Mouse (Mus musculus) olfactory bulb, adult 2 months (tissue): ENCODE data around the gene Urb1.

ENCODE experiments used
- CTCF ChIP-seq: fragments of 200-500 bp; IDR thresholded peaks from 2 replicates; pipeline ENCODE4 v1.5.1; 2012; ENCODE audit warnings: low read depth, mild to moderate bottlenecking, low read length, moderate library complexity; ENCODE audit not compliant: insufficient read depth
- POLR2A ChIP-seq: fragments of 200-500 bp; IDR thresholded peaks from 2 replicates; pipeline ENCODE4 v1.6.1; 2012; ENCODE audit warnings: mild to moderate bottlenecking, low read depth, low read length, moderate library complexity; ENCODE audit not compliant: insufficient read depth

GRCm38 (mm10) chr16:90726600-90727227 lies 83.5 kb downstream of the Urb1 start:
- TF ChIP-seq CTCF (no peak), POLR2A (no peak)
